Mouse (Mus musculus): ENCODE results near the gene Snx9. TPM values are rescaled to one million over a fixed set of nuclear protein-coding genes. Genes with fewer than 3 reads are reported as not detected.

Snx9 gene
- polyA plus RNA-seq, 1 experiment from 2014 or later = 20.8 TPM

DNA sequence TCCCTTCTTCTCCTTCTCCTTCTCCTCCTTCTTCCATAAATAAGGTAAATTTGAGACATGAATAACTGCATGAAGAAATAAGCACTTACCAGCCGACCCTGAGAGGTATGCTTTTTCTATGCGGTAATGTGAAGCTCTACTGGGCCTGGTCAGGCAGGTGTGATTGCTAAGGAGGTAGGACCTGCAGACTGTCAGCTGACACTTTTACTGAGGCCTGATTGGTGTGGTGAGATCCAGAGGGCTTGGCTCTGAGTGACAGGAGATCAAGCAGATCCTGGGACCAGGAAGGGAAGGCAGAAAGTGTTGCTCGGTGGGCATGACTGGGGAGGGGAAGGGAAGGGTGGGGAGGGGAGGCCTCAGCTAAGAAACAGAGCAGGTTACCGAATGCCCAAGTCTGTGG is 54.9 kb downstream of the Snx9 start:
- no peak for ATAC-seq (ENCODE audit: low FRiP score)
- 77% methylated on average over 4 of the region's 4 CpGs for WGBS
- H3K36me3 ChIP-seq = peaks cover 10% of the 10 kb centered on the region; the same call in 1 of the 2 replicates
- peaks cover 12% of the 10 kb centered on the region for H3K4me1 ChIP-seq
- no peak overlapping the region for H3K27ac ChIP-seq
- no peak overlapping the region for H3K4me3 ChIP-seq
- H3K4me2 ChIP-seq (replicated peaks) = no peak overlapping the region
- no peaks in the 10 kb centered on the region for H3K9me3 ChIP-seq (replicated peaks)
- H3K27me3 ChIP-seq = no peaks in the 10 kb centered on the region
- no peak overlapping the region for H3K9ac ChIP-seq

DNA sequence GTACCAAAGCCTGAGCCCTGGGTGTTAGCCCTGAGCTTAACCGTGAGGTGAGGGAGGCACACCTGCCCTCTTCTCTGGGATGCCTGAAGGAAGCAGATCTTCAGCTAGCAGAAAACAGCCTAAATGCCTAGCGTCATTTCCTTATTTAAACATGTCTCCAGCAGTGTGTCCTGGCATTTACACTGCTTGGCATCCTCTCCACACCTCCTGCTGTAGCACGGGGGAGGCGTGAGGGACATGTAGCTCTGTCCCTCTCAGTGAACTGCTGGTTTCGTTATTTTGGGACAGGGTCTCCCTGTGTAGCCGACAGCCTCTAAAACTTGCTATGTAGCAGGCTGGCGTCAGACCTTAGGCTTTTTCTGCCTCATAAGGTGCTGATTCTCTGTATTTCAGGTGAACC is 55.5 kb downstream of the Snx9 start:
- Histone ChIP-seq H3K36me3 (peaks cover 10% of the 10 kb centered on the region; the same call in 1 of the 2 replicates), H3K4me1 (peaks cover 12% of the 10 kb centered on the region), H3K9me3 (replicated peaks) (no peaks in the 10 kb centered on the region), H3K9ac (no peak overlapping the region), H3K27ac (no peak overlapping the region), H3K27me3 (no peaks in the 10 kb centered on the region), H3K4me2 (replicated peaks) (no peak overlapping the region), H3K4me3 (no peak overlapping the region)
- no peak for ATAC-seq (ENCODE audit: low FRiP score)
- WGBS = 90% methylated on average over 7 of the region's 7 CpGs

GRCm38 (mm10) chr17:5897326-5898200 is 56.4 kb downstream of the Snx9 start:
- WGBS = 94% methylated on average over 17 of the region's 17 CpGs
- H3K27ac ChIP-seq = no peak overlapping the region
- H3K4me3 ChIP-seq = no peak overlapping the region
- peaks cover 12% of the 10 kb centered on the region for H3K4me1 ChIP-seq
- H3K9me3 ChIP-seq (replicated peaks) = no peaks in the 10 kb centered on the region
- ATAC-seq (ENCODE audit: low FRiP score) = no peak
- no peaks in the 10 kb centered on the region for H3K27me3 ChIP-seq
- no peak overlapping the region for H3K9ac ChIP-seq
- H3K36me3 ChIP-seq = peaks cover 10% of the 10 kb centered on the region; the same call in 1 of the 2 replicates
- no peak overlapping the region for H3K4me2 ChIP-seq (replicated peaks)

DNA sequence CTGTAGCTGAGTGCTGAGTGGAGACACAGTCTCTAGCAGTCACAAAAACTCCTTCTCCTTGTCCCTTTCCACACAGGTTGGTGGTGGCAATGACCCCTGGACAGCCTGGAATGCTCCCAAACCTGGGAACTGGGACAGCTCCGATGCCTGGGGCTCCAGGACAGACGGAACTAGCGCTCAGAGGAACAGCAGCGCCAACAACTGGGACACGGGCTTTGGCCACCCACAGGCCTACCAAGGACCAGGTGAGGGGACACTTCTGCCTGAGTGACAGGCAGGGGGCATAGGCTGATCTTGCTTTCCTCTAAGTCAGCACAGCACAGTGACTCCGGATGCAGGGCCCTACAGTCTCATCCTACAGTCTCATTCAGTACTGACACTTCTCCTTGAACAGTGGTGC is 58.1 kb downstream of the Snx9 start:
- H3K27me3 ChIP-seq = no peaks in the 10 kb centered on the region
- H3K36me3 ChIP-seq = peaks cover 10% of the 10 kb centered on the region; the same call in 1 of the 2 replicates
- H3K4me2 ChIP-seq (replicated peaks) = no peak overlapping the region
- no peaks in the 10 kb centered on the region for H3K9me3 ChIP-seq (replicated peaks)
- H3K9ac ChIP-seq = no peak overlapping the region
- H3K4me3 ChIP-seq = no peak overlapping the region
- no peak for ATAC-seq (ENCODE audit: low FRiP score)
- 85% methylated on average over 6 of the region's 6 CpGs for WGBS
- no peaks in the 10 kb centered on the region for H3K4me1 ChIP-seq
- no peak overlapping the region for H3K27ac ChIP-seq

DNA sequence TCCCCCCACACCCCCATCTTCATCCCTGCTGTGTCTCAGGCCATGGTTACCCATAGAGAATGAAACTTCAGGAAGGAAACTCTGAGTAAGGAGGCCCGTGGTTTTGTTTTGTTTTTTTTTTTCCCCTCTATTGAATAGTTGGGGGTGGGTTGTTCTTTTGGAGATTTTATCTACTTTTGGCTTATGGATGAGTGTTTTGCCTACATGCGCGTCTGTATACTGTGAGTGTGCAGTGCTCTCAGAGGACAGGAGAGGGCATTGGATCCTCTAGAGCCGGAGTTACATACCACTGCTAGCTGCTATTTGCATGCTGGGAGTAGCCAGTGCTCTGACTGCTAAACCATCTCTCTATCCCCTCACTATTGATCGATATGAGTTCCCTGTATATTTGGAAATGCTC is 60.3 kb downstream of the Snx9 start:
- ATAC-seq (ENCODE audit: low FRiP score) = no peak
- Histone ChIP-seq H3K27ac (no peak overlapping the region), H3K36me3 (peaks cover 18% of the 10 kb centered on the region), H3K9ac (no peak overlapping the region), H3K4me1 (no peaks in the 10 kb centered on the region), H3K27me3 (no peaks in the 10 kb centered on the region), H3K4me2 (replicated peaks) (no peak overlapping the region), H3K9me3 (replicated peaks) (no peaks in the 10 kb centered on the region), H3K4me3 (no peak overlapping the region)
- 81% methylated on average over 5 of the region's 5 CpGs for WGBS

DNA sequence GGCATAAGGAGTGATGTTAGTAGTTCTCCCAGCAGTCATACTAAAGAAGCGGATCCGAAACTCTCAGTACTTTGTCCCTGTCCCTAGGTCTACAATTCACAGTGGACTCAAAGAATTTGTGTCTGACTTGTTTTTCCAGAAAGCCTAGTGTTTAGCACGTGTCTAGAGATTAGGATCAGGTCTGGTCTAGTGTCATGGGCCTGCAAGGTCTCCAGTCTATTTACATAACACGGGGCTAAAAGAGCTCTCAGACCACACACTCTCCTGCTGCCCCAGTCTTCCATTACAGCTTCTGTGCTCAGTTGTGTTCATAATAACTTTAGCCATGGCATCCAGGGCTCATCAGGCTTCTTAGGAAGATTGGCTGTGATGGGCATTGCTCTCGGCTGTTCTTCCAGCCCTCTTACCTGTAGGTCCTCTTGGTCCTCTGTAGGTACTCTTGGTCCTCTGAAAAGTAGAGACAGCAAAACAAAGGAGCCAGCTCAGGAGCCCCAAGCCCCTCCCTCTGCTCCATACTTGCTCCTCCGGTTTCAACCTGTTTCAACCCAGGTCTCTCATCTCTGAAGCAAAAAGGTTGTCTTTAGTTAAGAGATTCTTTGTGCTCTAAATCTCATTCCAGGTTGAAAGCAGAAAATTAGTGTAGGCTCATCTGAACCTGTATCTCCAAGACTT is 62.6 kb downstream of the Snx9 start:
- H3K36me3 ChIP-seq = peaks cover 26% of the 10 kb centered on the region
- H3K27ac ChIP-seq = no peak overlapping the region
- H3K27me3 ChIP-seq = no peaks in the 10 kb centered on the region
- WGBS = 76% methylated on average over 6 of the region's 6 CpGs
- H3K4me2 ChIP-seq (replicated peaks) = no peak overlapping the region
- no peak for ATAC-seq (ENCODE audit: low FRiP score)
- no peaks in the 10 kb centered on the region for H3K4me1 ChIP-seq
- H3K9ac ChIP-seq = no peak overlapping the region
- no peaks in the 10 kb centered on the region for H3K9me3 ChIP-seq (replicated peaks)
- no peak overlapping the region for H3K4me3 ChIP-seq

GRCm38 (mm10) chr17:5909681-5910080 is 68.6 kb downstream of the Snx9 start:
- Histone ChIP-seq H3K4me1 (no peaks in the 10 kb centered on the region), H3K36me3 (peaks cover 20% of the 10 kb centered on the region), H3K9me3 (replicated peaks) (no peaks in the 10 kb centered on the region), H3K9ac (no peak overlapping the region), H3K4me3 (no peak overlapping the region), H3K27me3 (no peaks in the 10 kb centered on the region), H3K27ac (no peak overlapping the region), H3K4me2 (replicated peaks) (no peak overlapping the region)
- no peak for ATAC-seq (ENCODE audit: low FRiP score)
- WGBS = 95% methylated on average over 4 of the region's 4 CpGs

- 69% methylated on average over 12 of the region's 12 CpGs for WGBS
- ATAC-seq (ENCODE audit: low FRiP score) = no peak
- H3K4me1 ChIP-seq = no peaks in the 10 kb centered on the region
These were observed 70.5 kb downstream of the Snx9 start for GRCm38 (mm10) chr17:5911591-5911990.

GRCm38 (mm10) chr17:5912797-5913196 is 71.7 kb downstream of the Snx9 start:
- H3K36me3 ChIP-seq = peaks cover 4% of the 10 kb centered on the region; the same call in 1 of the 2 replicates
- H3K27ac ChIP-seq = no peak overlapping the region
- no peak overlapping the region for H3K4me2 ChIP-seq (replicated peaks)
- H3K9ac ChIP-seq = no peak overlapping the region
- H3K4me3 ChIP-seq = no peak overlapping the region
- 79% methylated on average over 4 of the region's 4 CpGs for WGBS
- no peaks in the 10 kb centered on the region for H3K4me1 ChIP-seq
- H3K9me3 ChIP-seq (replicated peaks) = no peaks in the 10 kb centered on the region
- no peaks in the 10 kb centered on the region for H3K27me3 ChIP-seq
- no peak for ATAC-seq (ENCODE audit: low FRiP score)

More at GRCm38 (mm10) chr17:5911591-5911990, 70.5 kb downstream of the Snx9 start:
- Histone ChIP-seq H3K27ac (no peak overlapping the region), H3K9ac (no peak overlapping the region), H3K4me3 (no peak overlapping the region), H3K4me2 (replicated peaks) (no peak overlapping the region), H3K36me3 (peaks cover 10% of the 10 kb centered on the region), H3K9me3 (replicated peaks) (no peaks in the 10 kb centered on the region), H3K27me3 (no peaks in the 10 kb centered on the region)

- Histone ChIP-seq H3K27me3 (no peaks in the 10 kb centered on the region), H3K4me3 (no peak overlapping the region), H3K4me2 (replicated peaks) (no peak overlapping the region), H3K9me3 (replicated peaks) (no peaks in the 10 kb centered on the region), H3K27ac (no peak overlapping the region), H3K9ac (no peak overlapping the region), H3K4me1 (no peaks in the 10 kb centered on the region), H3K36me3 (peaks cover 5% of the 10 kb centered on the region; the same call in 1 of the 2 replicates)
- no peak for ATAC-seq (ENCODE audit: low FRiP score)
- WGBS = 70% methylated on average over 5 of the region's 5 CpGs
These were observed 73.1 kb downstream of the Snx9 start for GRCm38 (mm10) chr17:5914217-5914616.

DNA sequence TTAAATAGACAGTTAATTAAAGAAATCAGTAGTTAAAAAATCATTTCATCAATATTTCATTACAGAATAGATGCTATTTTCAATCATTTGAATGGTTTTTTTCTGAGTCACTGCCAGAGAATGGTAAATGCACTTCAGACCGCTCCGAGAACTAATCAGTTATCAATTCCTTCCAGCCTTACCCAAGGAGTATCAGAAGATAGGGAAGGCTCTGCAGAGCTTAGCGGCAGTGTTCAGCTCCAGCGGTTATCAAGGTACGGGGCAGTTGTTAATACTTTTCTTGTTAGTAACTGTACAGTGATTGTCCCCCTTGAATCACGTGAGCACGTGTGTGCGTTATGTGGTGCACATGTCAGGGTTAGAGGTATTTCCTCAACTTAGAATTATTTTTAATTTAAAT is 80.8 kb downstream of the Snx9 start:
- WGBS = 95% methylated on average over 8 of the region's 8 CpGs
- no peak overlapping the region for H3K9ac ChIP-seq
- peaks cover 20% of the 10 kb centered on the region; the same call in 1 of the 2 replicates for H3K36me3 ChIP-seq
- no peak overlapping the region for H3K4me2 ChIP-seq (replicated peaks)
- H3K9me3 ChIP-seq (replicated peaks) = no peaks in the 10 kb centered on the region
- ATAC-seq (ENCODE audit: low FRiP score) = no peak
- H3K27ac ChIP-seq = no peak overlapping the region
- H3K27me3 ChIP-seq = no peaks in the 10 kb centered on the region
- no peaks in the 10 kb centered on the region for H3K4me1 ChIP-seq
- H3K4me3 ChIP-seq = no peak overlapping the region

GRCm38 (mm10) chr17:5923281-5923680 is 82.2 kb downstream of the Snx9 start:
- peaks cover 26% of the 10 kb centered on the region for H3K36me3 ChIP-seq
- WGBS = 68% methylated on average over 9 of the region's 9 CpGs
- H3K4me1 ChIP-seq = no peaks in the 10 kb centered on the region
- H3K4me2 ChIP-seq (replicated peaks) = no peak overlapping the region
- no peak overlapping the region for H3K27ac ChIP-seq
- H3K4me3 ChIP-seq = no peak overlapping the region
- no peaks in the 10 kb centered on the region for H3K9me3 ChIP-seq (replicated peaks)
- no peak overlapping the region for H3K9ac ChIP-seq
- ATAC-seq (ENCODE audit: low FRiP score) = no peak
- no peaks in the 10 kb centered on the region for H3K27me3 ChIP-seq

Measured in hindbrain, embryonic 12.5 days (tissue).